Comparison of ENCODE assay signal across 13 mouse cellular contexts in genomic region chr10:21559769-21560168, GRCm38 (mm10). TPM values are rescaled to one million over a fixed set of nuclear protein-coding genes. Genes with fewer than 3 reads are reported as not detected.
DNase-seq lines count a peak whose midpoint lies in the region; ATAC-seq lines count a peak whose summit lies in the region.
"Had no signal": no experiment of that assay in that cellular context is flagged by ENCODE, and none has a peak within 500 bp of the region (broad histone marks: within the 10 kb centered on the region; RNA-seq: fewer than 3 reads in every experiment).

No protein-coding gene starts in this region.

- no peak for ATAC-seq in intestine, embryonic 14.5 days (replicated peaks; ENCODE audit: low FRiP score, low TSS enrichment, low read depth)
- no peak for ATAC-seq in intestine, embryonic 16.5 days
- peak; percentile 56 for ATAC-seq in neural tube, embryonic 15.5 days (ENCODE audit: low FRiP score)
- ATAC-seq in midbrain, embryonic 16.5 days: no peak
- ATAC-seq in liver, embryonic 11.5 days (replicated peaks; ENCODE audit: low FRiP score): no peak

- no peaks in the 10 kb centered on the region; the same call in 1 of the 2 replicates for H3K4me1 ChIP-seq in intestine, embryonic 14.5 days (replicated peaks; ENCODE audit: control insufficient read depth, insufficient read depth, low read length)
- peaks cover 2% of the 10 kb centered on the region; the same call in 1 of the 2 replicates for H3K4me1 ChIP-seq in intestine, embryonic 16.5 days (ENCODE audit: control insufficient read depth, insufficient read depth, low read length)
- H3K4me1 ChIP-seq in neural tube, embryonic 15.5 days: peaks cover 8% of the 10 kb centered on the region
- H3K4me1 ChIP-seq in midbrain, embryonic 16.5 days (ENCODE audit: control insufficient read depth, insufficient read depth, low read length): no peaks in the 10 kb centered on the region; the same call in 1 of the 2 replicates
- no peaks in the 10 kb centered on the region for H3K4me1 ChIP-seq in liver, embryonic 11.5 days (replicated peaks; ENCODE audit: control insufficient read depth, insufficient read depth, low read length)

- no peak overlapping the region for H3K4me3 ChIP-seq in intestine, embryonic 14.5 days (ENCODE audit: low read depth, low read length)
- no peak overlapping the region for H3K4me3 ChIP-seq in intestine, embryonic 16.5 days (ENCODE audit: low read length)
- H3K4me3 ChIP-seq in neural tube, embryonic 15.5 days (replicated peaks): peak overlapping the region; percentile 20
- no peak overlapping the region for H3K4me3 ChIP-seq in midbrain, embryonic 16.5 days (ENCODE audit: low read depth, low read length)
- H3K4me3 ChIP-seq in liver, embryonic 11.5 days (ENCODE audit: low read depth, low read length): no peak overlapping the region
- H3K4me3 ChIP-seq: gastrocnemius, adult 2 months had no signal

- H3K36me3 ChIP-seq in intestine, embryonic 14.5 days (ENCODE audit: control insufficient read depth, insufficient read depth, low read length): no peaks in the 10 kb centered on the region
- no peaks in the 10 kb centered on the region for H3K36me3 ChIP-seq in intestine, embryonic 16.5 days (ENCODE audit: control insufficient read depth, insufficient read depth, low read length)
- H3K36me3 ChIP-seq in neural tube, embryonic 15.5 days: no peaks in the 10 kb centered on the region
- H3K36me3 ChIP-seq in midbrain, embryonic 16.5 days (ENCODE audit: control insufficient read depth, insufficient read depth, low read length): no peaks in the 10 kb centered on the region
- H3K36me3 ChIP-seq in liver, embryonic 11.5 days (ENCODE audit: control insufficient read depth, insufficient read depth, low read length): no peaks in the 10 kb centered on the region

- DNase-seq in intestine, embryonic 14.5 days (ENCODE audit: low spot score): no peak
- peak; percentile 19 for DNase-seq in brain, adult 2 months (ENCODE audit: low read depth, low spot score)
- peak; percentile 72 for DNase-seq in kidney, postnatal 14 days
- no peak for DNase-seq in liver, embryonic 11.5 days (ENCODE audit: low spot score)
- no peak for DNase-seq in urinary bladder, adult 18-20 months (ENCODE audit: low spot score in 2 of 2)
- DNase-seq: cerebellum, adult 8-10 months; gastrocnemius, adult 2 months; heart, postnatal 10 days; lung, adult 2 months; right cerebral cortex, adult 18-20 months had no signal

- 45% methylated on average over 15 of the region's 15 CpGs for WGBS in intestine, embryonic 14.5 days
- 53% methylated on average over 15 of the region's 15 CpGs for WGBS in intestine, embryonic 16.5 days
- WGBS in neural tube, embryonic 15.5 days: 32% methylated on average over 15 of the region's 15 CpGs
- WGBS in midbrain, embryonic 16.5 days: 78% methylated on average over 15 of the region's 15 CpGs
- 65% methylated on average over 15 of the region's 15 CpGs for WGBS in liver, embryonic 11.5 days

- H3K27me3 ChIP-seq in intestine, embryonic 14.5 days (replicated peaks; ENCODE audit: control insufficient read depth, insufficient read depth, low read length): no peaks in the 10 kb centered on the region
- H3K27me3 ChIP-seq in intestine, embryonic 16.5 days (replicated peaks; ENCODE audit: control insufficient read depth, insufficient read depth, low read length): no peaks in the 10 kb centered on the region
- H3K27me3 ChIP-seq in neural tube, embryonic 15.5 days (replicated peaks): no peaks in the 10 kb centered on the region
- H3K27me3 ChIP-seq in midbrain, embryonic 16.5 days (ENCODE audit: control insufficient read depth, insufficient read depth, low read depth, low read length): no peaks in the 10 kb centered on the region
- H3K27me3 ChIP-seq in liver, embryonic 11.5 days (replicated peaks; ENCODE audit: control insufficient read depth, insufficient read depth, low read length): no peaks in the 10 kb centered on the region

- no peak overlapping the region for H3K9ac ChIP-seq in intestine, embryonic 14.5 days (ENCODE audit: low read length)
- H3K9ac ChIP-seq in intestine, embryonic 16.5 days (ENCODE audit: low read depth, low read length): no peak overlapping the region
- H3K9ac ChIP-seq in neural tube, embryonic 15.5 days (replicated peaks): no peak overlapping the region
- no peak overlapping the region for H3K9ac ChIP-seq in midbrain, embryonic 16.5 days (ENCODE audit: low read depth, low read length)
- no peak overlapping the region for H3K9ac ChIP-seq in liver, embryonic 11.5 days (ENCODE audit: low read depth, low read length)

- H3K27ac ChIP-seq in intestine, embryonic 14.5 days (ENCODE audit: low read depth): no peak overlapping the region
- H3K27ac ChIP-seq in intestine, embryonic 16.5 days (ENCODE audit: low read length): no peak overlapping the region
- H3K27ac ChIP-seq in neural tube, embryonic 15.5 days (replicated peaks): peak overlapping the region; percentile 37; the same call in 1 of the 2 replicates
- H3K27ac ChIP-seq in midbrain, embryonic 16.5 days (ENCODE audit: low read length): no peak overlapping the region
- H3K27ac ChIP-seq in liver, embryonic 11.5 days (ENCODE audit: low read depth, low read length): no peak overlapping the region
- H3K27ac ChIP-seq: gastrocnemius, adult 2 months had no signal

- H3K9me3 ChIP-seq in intestine, embryonic 14.5 days (ENCODE audit: control insufficient read depth, low read length): no peaks in the 10 kb centered on the region
- H3K9me3 ChIP-seq in intestine, embryonic 16.5 days (ENCODE audit: control insufficient read depth, low read length): no peaks in the 10 kb centered on the region
- no peaks in the 10 kb centered on the region for H3K9me3 ChIP-seq in neural tube, embryonic 15.5 days (replicated peaks)
- H3K9me3 ChIP-seq in midbrain, embryonic 16.5 days (replicated peaks; ENCODE audit: control insufficient read depth, low read length, poor library complexity, severe bottlenecking): no peaks in the 10 kb centered on the region; the same call in 1 of the 2 replicates
- no peaks in the 10 kb centered on the region for H3K9me3 ChIP-seq in liver, embryonic 11.5 days (ENCODE audit: control insufficient read depth, low read length)

- H3K4me2 ChIP-seq in intestine, embryonic 14.5 days (ENCODE audit: low read length): peak overlapping the region; percentile 12; the same call in 1 of the 2 replicates
- no peak overlapping the region for H3K4me2 ChIP-seq in intestine, embryonic 16.5 days (ENCODE audit: low read depth, low read length)
- peak overlapping the region; percentile 50 for H3K4me2 ChIP-seq in neural tube, embryonic 15.5 days
- no peak overlapping the region for H3K4me2 ChIP-seq in midbrain, embryonic 16.5 days (ENCODE audit: low read length)
- no peak overlapping the region for H3K4me2 ChIP-seq in liver, embryonic 11.5 days

RNA-seq across cellular contexts. Expression of gene 1700020N01Rik, which starts 33.2 kb away (rescaled TPM):
- polyA plus RNA-seq in intestine, embryonic 14.5 days (2014; fragmentation: Nextera tagmentation; extraction: Ambion mirVana): not detected in 2 replicates
- 0.21 TPM in 1 of 2 replicates, not detected in the other for polyA plus RNA-seq in intestine, embryonic 16.5 days (2015; fragmentation: Nextera tagmentation; extraction: Ambion mirVana)
- not detected in 2 replicates for polyA plus RNA-seq in neural tube, embryonic 15.5 days (2015; fragmentation: Nextera tagmentation; extraction: Ambion mirVana)
- polyA plus RNA-seq in midbrain, embryonic 16.5 days (2015; fragmentation: Nextera tagmentation; extraction: Ambion mirVana): not detected in 2 replicates
- not detected in 2 replicates for polyA plus RNA-seq in liver, embryonic 11.5 days (2014; fragmentation: Nextera tagmentation; extraction: Ambion mirVana)
- polyA plus RNA-seq: lung, adult 2 months had no signal

Comparison
In these comparisons a context has a peak if more than half of its experiments do, and no peak if none do; other contexts are left out.
1. H3K4me2 ChIP-seq: peak in intestine, embryonic 14.5 days (single experiment) and neural tube, embryonic 15.5 days (single experiment); none in intestine, embryonic 16.5 days (single experiment), midbrain, embryonic 16.5 days (single experiment) and liver, embryonic 11.5 days (single experiment).
2. DNase-seq: peak in brain, adult 2 months (single experiment) and kidney, postnatal 14 days (single experiment); none in intestine, embryonic 14.5 days (single experiment), liver, embryonic 11.5 days (single experiment) and urinary bladder, adult 18-20 months (0 of 2).